29 mouse cellular contexts compared by ENCODE assay signal in genomic region chr2:129234731-129235130, GRCm38 (mm10). TPM values are rescaled to one million over a fixed set of nuclear protein-coding genes. Genes with fewer than 3 reads are reported as not detected.
DNase-seq lines count a peak whose midpoint lies in the region; ATAC-seq and TF ChIP-seq lines count a peak whose summit lies in the region.
"Had no signal": no experiment of that assay in that cellular context is flagged by ENCODE, and none has a peak within 500 bp of the region (broad histone marks: within the 10 kb centered on the region; RNA-seq: fewer than 3 reads in every experiment).

No protein-coding gene starts in this region.

- no peak overlapping the region for H3K9ac ChIP-seq in heart, embryonic 13.5 days
- no peak overlapping the region for H3K9ac ChIP-seq in heart, adult 2 months (ENCODE audit: low read depth, low read length)
- peak overlapping the region; percentile 67 for H3K9ac ChIP-seq in liver, embryonic 14.5 days (replicated peaks)
- H3K9ac ChIP-seq: embryonic facial prominence, embryonic 13.5 days; hindbrain, embryonic 13.5 days; limb, embryonic 15.5 days; lung, embryonic 15.5 days; neural tube, embryonic 12.5 days; stomach, embryonic 15.5 days had no signal

- H3K36me3 ChIP-seq in heart, embryonic 13.5 days: no peaks in the 10 kb centered on the region
- no peaks in the 10 kb centered on the region for H3K36me3 ChIP-seq in heart, adult 2 months (ENCODE audit: control insufficient read depth, insufficient read depth, low read length)
- no peaks in the 10 kb centered on the region for H3K36me3 ChIP-seq in G1E (replicated peaks)
- no peaks in the 10 kb centered on the region for H3K36me3 ChIP-seq in liver, embryonic 14.5 days (replicated peaks; ENCODE audit: control insufficient read depth, insufficient read depth, low read depth)
- H3K36me3 ChIP-seq: embryonic facial prominence, embryonic 13.5 days; forebrain, embryonic 10.5 days; hindbrain, embryonic 13.5 days; limb, embryonic 10.5 days; limb, embryonic 15.5 days; lung, embryonic 15.5 days; midbrain, embryonic 10.5 days; neural tube, embryonic 12.5 days; stomach, embryonic 15.5 days had no signal

- DNase-seq in heart, adult 2 months: no peak
- DNase-seq in A20 (ENCODE audit: low read depth, low spot score) (peak; percentile 22), G1E (ENCODE audit: low spot score) (no peak)
- no peak for DNase-seq in liver, embryonic 14.5 days (ENCODE audit: low read depth in 3 of 3, low spot score in 3 of 3)
- no peak for DNase-seq in spleen, postnatal 4 days (ENCODE audit: low spot score in 2 of 2)
- DNase-seq in right cerebral cortex, postnatal 14 days: no peak
- DNase-seq: adrenal gland, postnatal 25 days; cerebellum, adult 11-12 months; cerebellum, adult 9-11 months; gastrocnemius, adult 2 months; gastrocnemius, postnatal 36 days; heart, postnatal 14 days; kidney, postnatal 14 days; layer of hippocampus, adult 9-11 months; thymus, postnatal 14 days had no signal

- no peak overlapping the region for H3K4me3 ChIP-seq in heart, embryonic 13.5 days
- no peak overlapping the region for H3K4me3 ChIP-seq in heart, adult 2 months
- H3K4me3 ChIP-seq in G1E (ENCODE audit: low read depth, low read length): no peak overlapping the region; the same call in 1 of the 2 replicates
- H3K4me3 ChIP-seq in liver, embryonic 14.5 days (ENCODE audit: insufficient read depth in 1 of 2, low read depth in 2 of 2, low read length in 2 of 2): no peak overlapping the region
- H3K4me3 ChIP-seq: embryonic facial prominence, embryonic 13.5 days; forebrain, embryonic 10.5 days; gastrocnemius, adult 2 months; hindbrain, embryonic 13.5 days; limb, embryonic 10.5 days; limb, embryonic 15.5 days; lung, embryonic 15.5 days; midbrain, embryonic 10.5 days; myocyte; neural tube, embryonic 12.5 days; stomach, embryonic 15.5 days had no signal

- ATAC-seq in heart, embryonic 13.5 days (ENCODE audit: extremely low read depth, insufficient number of reproducible peaks, low FRiP score, low TSS enrichment): no peak
- ATAC-seq in G1E (ENCODE audit: extremely low read depth, insufficient number of reproducible peaks, low FRiP score, poor library complexity, severe bottlenecking): 0 out of 2 replicates have a peak, but pooled peaks have one; percentile 22
- ATAC-seq in liver, embryonic 14.5 days (ENCODE audit: insufficient read depth): no peak
- ATAC-seq: forebrain, embryonic 16.5 days; intestine, postnatal 0 days had no signal

- no peaks in the 10 kb centered on the region for H3K27me3 ChIP-seq in heart, embryonic 13.5 days (replicated peaks)
- no peaks in the 10 kb centered on the region for H3K27me3 ChIP-seq in heart, adult 2 months (ENCODE audit: control insufficient read depth, insufficient read depth, low read length)
- H3K27me3 ChIP-seq in G1E (ENCODE audit: insufficient read depth, low read length): no peaks in the 10 kb centered on the region
- no peaks in the 10 kb centered on the region for H3K27me3 ChIP-seq in liver, embryonic 14.5 days (ENCODE audit: control insufficient read depth, insufficient read depth, low read length)
- H3K27me3 ChIP-seq: CH12.LX; embryonic facial prominence, embryonic 13.5 days; hindbrain, embryonic 13.5 days; limb, embryonic 15.5 days; lung, embryonic 15.5 days; neural tube, embryonic 12.5 days; stomach, embryonic 15.5 days had no signal

- peak overlapping the region; percentile 38 for H3K4me2 ChIP-seq in heart, embryonic 13.5 days
- peak overlapping the region; percentile 68 for H3K4me2 ChIP-seq in liver, embryonic 14.5 days (ENCODE audit: low read depth)
- H3K4me2 ChIP-seq: embryonic facial prominence, embryonic 13.5 days; hindbrain, embryonic 13.5 days; limb, embryonic 15.5 days; lung, embryonic 15.5 days; neural tube, embryonic 12.5 days; stomach, embryonic 15.5 days had no signal

- 56% methylated on average over 2 of the region's 2 CpGs for WGBS in heart, embryonic 13.5 days
- WGBS in heart, adult 2 months: 68% methylated on average over 2 of the region's 2 CpGs
- 54% methylated on average over 2 of the region's 2 CpGs for WGBS in liver, embryonic 14.5 days (ENCODE audit: insufficient replicate concordance)

- no peak for TF ChIP-seq CTCF in heart, adult 2 months (IDR thresholded peaks at IDR 0.05)
- TF ChIP-seq CTCF in G1E (IDR thresholded peaks at IDR 0.05; ENCODE audit: low read depth, low read length): no peak
- TF ChIP-seq CTCF in liver, embryonic 14.5 days (IDR thresholded peaks at IDR 0.05; ENCODE audit: low read depth): no peak

- no peak for TF ChIP-seq EP300 in heart, adult 2 months (IDR thresholded peaks at IDR 0.05; ENCODE audit: insufficient read depth, low read depth, low read length)
- no peak for TF ChIP-seq EP300 in liver, embryonic 14.5 days (IDR thresholded peaks at IDR 0.05; ENCODE audit: low read depth)

- H3K27ac ChIP-seq in heart, embryonic 13.5 days (replicated peaks): peak overlapping the region; percentile 33; the same call in 1 of the 2 replicates
- no peak overlapping the region for H3K27ac ChIP-seq in heart, adult 2 months
- peak overlapping the region; percentile 88 for H3K27ac ChIP-seq in liver, embryonic 14.5 days
- H3K27ac ChIP-seq: embryonic facial prominence, embryonic 13.5 days; gastrocnemius, adult 2 months; hindbrain, embryonic 13.5 days; limb, embryonic 10.5 days; limb, embryonic 15.5 days; lung, embryonic 15.5 days; neural tube, embryonic 12.5 days; stomach, embryonic 15.5 days had no signal

- H3K4me1 ChIP-seq in heart, embryonic 13.5 days: peaks cover 28% of the 10 kb centered on the region
- H3K4me1 ChIP-seq in heart, adult 2 months (ENCODE audit: control insufficient read depth, insufficient read depth, low read length): no peaks in the 10 kb centered on the region
- H3K4me1 ChIP-seq in G1E (ENCODE audit: insufficient read depth, low read depth, low read length): peaks cover 57% of the 10 kb centered on the region
- peaks cover 54 to 69% of the 10 kb centered on the region in 2 experiments for H3K4me1 ChIP-seq in liver, embryonic 14.5 days (replicated peaks; ENCODE audit: control insufficient read depth in 2 of 2, insufficient read depth in 2 of 2, low read length in 1 of 2)
- H3K4me1 ChIP-seq: embryonic facial prominence, embryonic 13.5 days; forebrain, embryonic 10.5 days; hindbrain, embryonic 13.5 days; limb, embryonic 10.5 days; lung, embryonic 15.5 days; midbrain, embryonic 10.5 days; neural tube, embryonic 12.5 days; stomach, embryonic 15.5 days had no signal

- intact Hi-C loops in heart, adult 2 months (cut with DNase I): no loop called here

- H3K9me3 ChIP-seq in heart, embryonic 13.5 days: no peaks in the 10 kb centered on the region
- no peaks in the 10 kb centered on the region for H3K9me3 ChIP-seq in G1E (replicated peaks)
- H3K9me3 ChIP-seq in liver, embryonic 14.5 days (ENCODE audit: control insufficient read depth, low read length): no peaks in the 10 kb centered on the region
- H3K9me3 ChIP-seq: embryonic facial prominence, embryonic 13.5 days; forebrain, embryonic 10.5 days; hindbrain, embryonic 13.5 days; limb, embryonic 10.5 days; limb, embryonic 15.5 days; lung, embryonic 15.5 days; midbrain, embryonic 10.5 days; neural tube, embryonic 12.5 days; stomach, embryonic 15.5 days had no signal

- no peaks in the 10 kb centered on the region for H3K79me2 ChIP-seq in heart, adult 2 months (replicated peaks; ENCODE audit: control insufficient read depth, insufficient read depth, low read length)

- no peak for TF ChIP-seq POLR2A in heart, adult 2 months (IDR thresholded peaks at IDR 0.05; ENCODE audit: insufficient read depth, low read depth, low read length)

RNA-seq across cellular contexts. Expression of gene Slc20a1, which starts 36.2 kb away (rescaled TPM):
- 24.9 and 29.9 TPM in 2 replicates for polyA plus RNA-seq in heart, embryonic 13.5 days (2015; fragmentation: Nextera tagmentation; extraction: Ambion mirVana)
- 10 to 100 TPM; 10.1 to 15.9 TPM for total RNA-seq in heart, adult 2 months (2021)
- polyA plus RNA-seq in heart, adult 2 months (2012; rRNA removed): 14.7 and 24.7 TPM in 2 replicates
- 38.5 and 47.7 TPM in 2 replicates for total RNA-seq in G1E (2014; fragmentation: Nextera tagmentation)
- 71.8 and 88.4 TPM in 2 replicates for total RNA-seq in G1E (2017)
- 27.8 and 31.6 TPM in 2 replicates for polyA plus RNA-seq in G1E (2012)
- polyA plus RNA-seq in liver, embryonic 14.5 days (2012; rRNA removed): 37.7 and 50.7 TPM in 2 replicates
- polyA plus RNA-seq in liver, embryonic 14.5 days (2014; fragmentation: Nextera tagmentation; extraction: Ambion mirVana): 42.7 and 49.2 TPM in 2 replicates
